In genomic region chr17:67355251-67355650, GRCm38 (mm10) we compare ENCODE assay signal across 7 mouse cellular contexts. TPM values are rescaled to one million over a fixed set of nuclear protein-coding genes. Genes with fewer than 3 reads are reported as not detected.
A peak's percentile ranks its signal among the peaks of the same experiment; 100 is the strongest.
DNase-seq lines count a peak whose midpoint lies in the region; ATAC-seq lines count a peak whose summit lies in the region.

No protein-coding gene starts in this region.

- H3K4me3 ChIP-seq in lung, embryonic 16.5 days (ENCODE audit: low read length): peak overlapping the region; percentile 72
- peak overlapping the region; percentile 80; the same call in 1 of the 2 replicates for H3K4me3 ChIP-seq in forebrain, embryonic 15.5 days
- H3K4me3 ChIP-seq in limb, embryonic 15.5 days: peak overlapping the region; percentile 78

- peaks cover 2% of the 10 kb centered on the region; the same call in 1 of the 2 replicates for H3K27me3 ChIP-seq in lung, embryonic 16.5 days (ENCODE audit: control insufficient read depth, insufficient read depth, low read depth, low read length)
- peaks cover 21% of the 10 kb centered on the region; the same call in 1 of the 2 replicates for H3K27me3 ChIP-seq in forebrain, embryonic 15.5 days
- 0 out of 2 replicates have a peak, but pooled peaks cover 3% of the 10 kb centered on the region for H3K27me3 ChIP-seq in limb, embryonic 15.5 days

- WGBS in lung, embryonic 16.5 days: 27% methylated on average over 5 of the region's 5 CpGs
- WGBS in forebrain, embryonic 15.5 days: 38% methylated on average over 5 of the region's 5 CpGs
- WGBS in limb, embryonic 15.5 days: 37% methylated on average over 5 of the region's 5 CpGs

- no peak overlapping the region; the same call in 1 of the 2 replicates for H3K27ac ChIP-seq in lung, embryonic 16.5 days (ENCODE audit: low read length)
- no peak overlapping the region for H3K27ac ChIP-seq in forebrain, embryonic 15.5 days (replicated peaks)
- H3K27ac ChIP-seq in limb, embryonic 15.5 days: no peak overlapping the region

- H3K4me2 ChIP-seq in lung, embryonic 16.5 days (ENCODE audit: low read depth, low read length): peak overlapping the region; percentile 84
- H3K4me2 ChIP-seq in forebrain, embryonic 15.5 days (replicated peaks): peak overlapping the region; percentile 97
- H3K4me2 ChIP-seq in limb, embryonic 15.5 days: peak overlapping the region; percentile 84; the same call in 1 of the 2 replicates

- DNase-seq in lung, postnatal 4 days: no peak
- no peak for DNase-seq in adrenal gland, adult 8-10 months
- no peak for DNase-seq in urinary bladder, postnatal 25 days (ENCODE audit: low spot score)
- no peak for DNase-seq in frontal cortex, postnatal 14 days (ENCODE audit: low spot score in 2 of 2)

- H3K36me3 ChIP-seq in lung, embryonic 16.5 days (ENCODE audit: control insufficient read depth, insufficient read depth, low read length): no peaks in the 10 kb centered on the region
- H3K36me3 ChIP-seq in forebrain, embryonic 15.5 days: no peaks in the 10 kb centered on the region
- no peaks in the 10 kb centered on the region for H3K36me3 ChIP-seq in limb, embryonic 15.5 days

- H3K9ac ChIP-seq in lung, embryonic 16.5 days (ENCODE audit: low read length): peak overlapping the region; percentile 2; the same call in 1 of the 2 replicates
- no peak overlapping the region for H3K9ac ChIP-seq in forebrain, embryonic 15.5 days (replicated peaks)
- H3K9ac ChIP-seq in limb, embryonic 15.5 days: no peak overlapping the region

- H3K9me3 ChIP-seq in lung, embryonic 16.5 days (ENCODE audit: control insufficient read depth, low read length): no peaks in the 10 kb centered on the region
- no peaks in the 10 kb centered on the region for H3K9me3 ChIP-seq in forebrain, embryonic 15.5 days
- H3K9me3 ChIP-seq in limb, embryonic 15.5 days: no peaks in the 10 kb centered on the region

- H3K4me1 ChIP-seq in lung, embryonic 16.5 days (replicated peaks; ENCODE audit: control insufficient read depth, insufficient read depth, low read length): peaks cover 22% of the 10 kb centered on the region
- peaks cover 20% of the 10 kb centered on the region for H3K4me1 ChIP-seq in forebrain, embryonic 15.5 days
- H3K4me1 ChIP-seq in limb, embryonic 15.5 days: peaks cover 25% of the 10 kb centered on the region

- no peak for ATAC-seq in lung, embryonic 16.5 days (ENCODE audit: low read depth)
- no peak for ATAC-seq in forebrain, embryonic 15.5 days (replicated peaks)
- no peak for ATAC-seq in limb, embryonic 15.5 days (ENCODE audit: insufficient number of reproducible peaks, low FRiP score, low TSS enrichment, low read depth)

RNA-seq across cellular contexts. Expression of gene Ptprm, which starts 1.0 kb away (rescaled TPM):
- polyA plus RNA-seq in lung, embryonic 16.5 days (2015; fragmentation: Nextera tagmentation; extraction: Ambion mirVana): 45.7 and 47.0 TPM in 2 replicates
- polyA plus RNA-seq in forebrain, embryonic 15.5 days (2015; fragmentation: Nextera tagmentation; extraction: Ambion mirVana): 10.7 and 11.0 TPM in 2 replicates
- 17.4 and 17.7 TPM in 2 replicates for polyA plus RNA-seq in limb, embryonic 15.5 days (2015; fragmentation: Nextera tagmentation; extraction: Ambion mirVana)
- total RNA-seq in adrenal gland, adult 8-10 months (2022): 10 to 100 TPM; 24.4 to 35.1 (median 28.6) TPM
